Mouse (Mus musculus) hematopoietic stem cell, adult 5-6 weeks (primary cell): ENCODE measurements around the gene Ssh2. TPM values are rescaled to one million over a fixed set of nuclear protein-coding genes. Genes with fewer than 3 reads are reported as not detected.

ENCODE experiments used
- ATAC-seq, 2 experiments: fragments of 125-278 bp in 1 of 2; replicated peaks in 1 of 2; 2 replicates each; pipeline ENCODE4 v1.8.0; 2016 to 2017; ENCODE audit warnings: inconsistent platforms in 2 of 2, mild to moderate bottlenecking in 2 of 2, moderate number of reproducible peaks in 2 of 2, low read depth in 1 of 2, moderate TSS enrichment in 1 of 2; ENCODE audit not compliant: low FRiP score in 2 of 2, poor library complexity in 2 of 2, severe bottlenecking in 2 of 2, insufficient read depth in 1 of 2, low TSS enrichment in 1 of 2
- total RNA-seq: library from RNA; stranded (forward); fragments of 172-1452, 232-1000 nt; gene quantifications from 2 replicates; pipeline ENCODE4 v1.2.3, GENCODE M21; 2017

The Ssh2 gene
- total RNA-seq, 1 experiment from 2014 or later, result 45.0 TPM

GRCm38 (mm10) chr11:77503511-77503910 is 287.4 kb downstream of the Ssh2 start:
- ATAC-seq, result no peak

- no peak for ATAC-seq
Observed at GRCm38 (mm10) chr11:77504377-77504776, 288.3 kb downstream of the Ssh2 start.

GRCm38 (mm10) chr11:77505291-77505980 is 289.3 kb downstream of the Ssh2 start:
- no peak for ATAC-seq

GRCm38 (mm10) chr11:77506273-77506672 is 290.2 kb downstream of the Ssh2 start:
- no peak for ATAC-seq

GRCm38 (mm10) chr11:77506941-77507340 is 290.9 kb downstream of the Ssh2 start:
- ATAC-seq, result no peak

- no peak for ATAC-seq
Observed at GRCm38 (mm10) chr11:77507426-77507825, 291.3 kb downstream of the Ssh2 start.

GRCm38 (mm10) chr11:77508068-77509021 is 292.3 kb downstream of the Ssh2 start:
- peak; percentile 69 to 76; a peak in 3 of 4 replicates for ATAC-seq

Other genes starting within 250 kb of the Ssh2 start
- gene Slc6a4, start 217.7 kb upstream of the Ssh2 start, total RNA-seq, result not detected in 2 replicates
- 27.6 and 28.0 TPM in 2 replicates for gene Nsrp1, start 137.9 kb upstream of the Ssh2 start, total RNA-seq
- 0.88 and 1.2 TPM in 2 replicates for gene Efcab5, start 27.3 kb upstream of the Ssh2 start, total RNA-seq
- gene Coro6, start 246.1 kb downstream of the Ssh2 start, total RNA-seq, result not detected in 2 replicates